Comparison of ENCODE assay signal across 1 mouse cellular context in genomic region chr9:107174831-107175230, GRCm38 (mm10). TPM values are rescaled to one million over a fixed set of nuclear protein-coding genes. Genes with fewer than 3 reads are reported as not detected.
"Had no signal": no experiment of that assay in that cellular context is flagged by ENCODE, and none has a peak within 500 bp of the region (broad histone marks: within the 10 kb centered on the region; RNA-seq: fewer than 3 reads in every experiment).

No protein-coding gene starts in this region.

RNA-seq across cellular contexts. Expression of gene Dock3, which starts 56.9 kb away (rescaled TPM):
- total RNA-seq: neutrophil, adult 5-6 weeks had no signal
